Mouse (Mus musculus): ENCODE measurements around the gene Brpf3. TPM values are rescaled to one million over a fixed set of nuclear protein-coding genes. Genes with fewer than 3 reads are reported as not detected.
A peak's percentile ranks its signal among the peaks of the same experiment; 100 is the strongest.
"Not testable (repeated sequence)": the region's sequence is repeated elsewhere in the genome, so short reads cannot be mapped to it uniquely, and the experiment has no call there.

Brpf3 gene
- polyA plus RNA-seq, 1 experiment from 2014 or later: 6.8 TPM

DNA sequence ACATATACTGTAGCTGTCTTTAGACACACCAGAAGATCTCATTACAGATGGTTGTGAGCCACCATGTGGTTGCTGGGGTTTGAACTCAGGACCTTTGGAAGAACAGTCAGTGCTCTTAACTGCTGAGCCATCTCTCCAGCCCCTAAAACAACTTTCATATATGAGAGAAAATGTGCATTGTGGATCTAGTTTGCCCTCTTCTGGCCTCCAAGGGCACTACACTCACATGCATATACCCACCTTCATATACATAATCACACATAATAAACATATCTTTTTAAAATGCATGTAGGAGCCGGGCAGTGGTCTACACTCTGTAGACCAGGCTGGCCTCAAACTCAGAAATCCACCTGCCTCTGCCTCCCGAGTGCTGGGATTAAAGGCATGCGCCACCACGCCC lies 41.1 kb downstream of the Brpf3 start:
- WGBS: 92% methylated on average over 4 of the region's 4 CpGs
- H3K4me2 ChIP-seq (ENCODE audit: low read depth, low read length); H3K4me1 ChIP-seq (ENCODE audit: control insufficient read depth, insufficient read depth, low read length); H3K27me3 ChIP-seq (ENCODE audit: control insufficient read depth, insufficient read depth, low read length); H3K9me3 ChIP-seq (replicated peaks; ENCODE audit: control insufficient read depth, low read length); H3K27ac ChIP-seq (replicated peaks; ENCODE audit: low read depth, low read length); ATAC-seq (replicated peaks; ENCODE audit: insufficient number of reproducible peaks, low FRiP score, low TSS enrichment, low read depth); H3K4me3 ChIP-seq (ENCODE audit: low read depth, low read length); DNase-seq (ENCODE audit: low spot score); H3K9ac ChIP-seq (replicated peaks; ENCODE audit: low read length): not testable (repeated sequence)
- H3K36me3 ChIP-seq (replicated peaks; ENCODE audit: control insufficient read depth, insufficient read depth, low read depth, low read length): peaks cover 14% of the 10 kb centered on the region

GRCm38 (mm10) chr17:28843665-28844064 lies 42.8 kb downstream of the Brpf3 start:
- Histone ChIP-seq H3K4me1 (ENCODE audit: control insufficient read depth, insufficient read depth, low read length) (no peaks in the 10 kb centered on the region), H3K27ac (replicated peaks; ENCODE audit: low read depth, low read length) (no peak overlapping the region), H3K27me3 (ENCODE audit: control insufficient read depth, insufficient read depth, low read length) (no peaks in the 10 kb centered on the region), H3K9me3 (replicated peaks; ENCODE audit: control insufficient read depth, low read length) (no peaks in the 10 kb centered on the region), H3K4me3 (ENCODE audit: low read depth, low read length) (no peak overlapping the region), H3K4me2 (ENCODE audit: low read depth, low read length) (no peak overlapping the region), H3K36me3 (replicated peaks; ENCODE audit: control insufficient read depth, insufficient read depth, low read depth, low read length) (peaks cover 4% of the 10 kb centered on the region), H3K9ac (replicated peaks; ENCODE audit: low read length) (no peak overlapping the region)
- no peak for DNase-seq (ENCODE audit: low spot score)
- ATAC-seq (replicated peaks; ENCODE audit: insufficient number of reproducible peaks, low FRiP score, low TSS enrichment, low read depth): no peak
- 81% methylated on average over 5 of the region's 5 CpGs for WGBS

DNA sequence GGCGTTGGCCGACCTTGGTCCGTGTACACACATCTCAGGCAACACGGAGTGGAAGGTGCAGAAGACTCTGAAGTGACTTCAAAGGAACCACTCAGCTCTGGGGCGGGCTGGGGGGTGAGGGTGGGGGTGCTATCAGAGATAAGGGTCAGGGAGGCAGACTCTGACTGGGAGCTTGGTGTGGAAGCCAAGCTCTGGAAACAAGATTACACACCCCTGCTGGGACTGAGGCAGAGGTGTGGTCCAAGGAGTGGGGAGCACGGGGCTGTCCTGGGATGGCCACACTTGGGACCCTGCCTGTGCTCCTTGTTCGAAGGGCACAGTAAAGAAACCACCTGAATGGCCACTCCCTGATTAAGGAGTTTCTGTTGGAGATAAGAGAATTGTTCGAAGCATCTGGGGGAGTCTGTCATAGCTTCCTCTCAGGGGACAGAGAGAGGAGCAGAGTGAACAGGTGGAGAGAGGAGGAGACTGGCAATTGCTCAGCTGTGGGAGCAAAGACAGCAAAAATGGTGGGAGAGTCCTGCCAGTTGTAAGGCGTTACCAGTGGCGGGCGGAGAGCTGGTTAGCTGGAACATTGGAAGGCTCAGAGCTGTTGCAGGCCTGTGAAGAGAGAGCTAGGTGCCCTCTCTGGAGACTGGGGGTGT lies 46.2 kb downstream of the Brpf3 start:
- H3K27ac ChIP-seq (replicated peaks; ENCODE audit: low read depth, low read length): no peak overlapping the region
- DNase-seq (ENCODE audit: low spot score) (no peak), ATAC-seq (replicated peaks; ENCODE audit: insufficient number of reproducible peaks, low FRiP score, low TSS enrichment, low read depth) (no peak)
- no peak overlapping the region for H3K4me3 ChIP-seq (ENCODE audit: low read depth, low read length)
- no peaks in the 10 kb centered on the region for H3K27me3 ChIP-seq (ENCODE audit: control insufficient read depth, insufficient read depth, low read length)
- H3K36me3 ChIP-seq (replicated peaks; ENCODE audit: control insufficient read depth, insufficient read depth, low read depth, low read length): no peaks in the 10 kb centered on the region
- 64% methylated on average over 11 of the region's 11 CpGs for WGBS
- H3K4me2 ChIP-seq (ENCODE audit: low read depth, low read length): no peak overlapping the region
- no peaks in the 10 kb centered on the region for H3K4me1 ChIP-seq (ENCODE audit: control insufficient read depth, insufficient read depth, low read length)
- no peaks in the 10 kb centered on the region for H3K9me3 ChIP-seq (replicated peaks; ENCODE audit: control insufficient read depth, low read length)
- no peak overlapping the region for H3K9ac ChIP-seq (replicated peaks; ENCODE audit: low read length)

DNA sequence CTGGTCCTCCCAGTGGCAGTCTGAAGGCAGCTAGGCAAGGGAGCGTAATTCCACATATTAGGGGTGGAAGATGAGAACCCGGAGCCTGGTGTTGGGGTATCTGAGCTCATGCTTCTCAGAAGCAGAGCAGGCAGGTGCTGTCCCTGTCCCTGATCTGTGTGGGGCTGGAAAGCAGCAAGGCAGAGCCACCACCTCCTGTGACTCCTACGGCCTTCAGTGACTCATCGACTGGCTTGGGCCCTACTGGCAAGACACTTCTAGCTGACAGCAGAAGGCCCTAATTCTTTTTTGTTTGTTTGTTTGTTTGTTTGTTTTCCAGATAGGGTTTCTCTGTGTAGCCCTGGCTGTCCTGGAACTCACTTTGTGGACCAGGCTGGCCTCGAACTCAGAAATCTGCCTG lies 49.6 kb downstream of the Brpf3 start:
- Histone ChIP-seq H3K27ac (replicated peaks; ENCODE audit: low read depth, low read length) (no peak overlapping the region), H3K27me3 (ENCODE audit: control insufficient read depth, insufficient read depth, low read length) (no peaks in the 10 kb centered on the region), H3K9ac (replicated peaks; ENCODE audit: low read length) (no peak overlapping the region), H3K4me3 (ENCODE audit: low read depth, low read length) (no peak overlapping the region), H3K9me3 (replicated peaks; ENCODE audit: control insufficient read depth, low read length) (no peaks in the 10 kb centered on the region), H3K4me1 (ENCODE audit: control insufficient read depth, insufficient read depth, low read length) (no peaks in the 10 kb centered on the region), H3K36me3 (replicated peaks; ENCODE audit: control insufficient read depth, insufficient read depth, low read depth, low read length) (no peaks in the 10 kb centered on the region), H3K4me2 (ENCODE audit: low read depth, low read length) (no peak overlapping the region)
- DNase-seq (ENCODE audit: low spot score) (no peak), ATAC-seq (replicated peaks; ENCODE audit: insufficient number of reproducible peaks, low FRiP score, low TSS enrichment, low read depth) (no peak)
- 90% methylated on average over 5 of the region's 5 CpGs for WGBS

- Histone ChIP-seq H3K4me2 (ENCODE audit: low read depth, low read length) (no peak overlapping the region), H3K4me3 (ENCODE audit: low read depth, low read length) (no peak overlapping the region), H3K27me3 (ENCODE audit: control insufficient read depth, insufficient read depth, low read length) (no peaks in the 10 kb centered on the region), H3K4me1 (ENCODE audit: control insufficient read depth, insufficient read depth, low read length) (no peaks in the 10 kb centered on the region), H3K36me3 (replicated peaks; ENCODE audit: control insufficient read depth, insufficient read depth, low read depth, low read length) (no peaks in the 10 kb centered on the region), H3K27ac (replicated peaks; ENCODE audit: low read depth, low read length) (no peak overlapping the region), H3K9me3 (replicated peaks; ENCODE audit: control insufficient read depth, low read length) (no peaks in the 10 kb centered on the region), H3K9ac (replicated peaks; ENCODE audit: low read length) (no peak overlapping the region)
- 82% methylated on average over 7 of the region's 7 CpGs for WGBS
- DNase-seq (ENCODE audit: low spot score) (no peak), ATAC-seq (replicated peaks; ENCODE audit: insufficient number of reproducible peaks, low FRiP score, low TSS enrichment, low read depth) (no peak)
These were observed 53.5 kb downstream of the Brpf3 start for GRCm38 (mm10) chr17:28854377-28854776.

- no peaks in the 10 kb centered on the region for H3K27me3 ChIP-seq (ENCODE audit: control insufficient read depth, insufficient read depth, low read length)
- H3K4me1 ChIP-seq (ENCODE audit: control insufficient read depth, insufficient read depth, low read length): no peaks in the 10 kb centered on the region
- no peak overlapping the region for H3K4me2 ChIP-seq (ENCODE audit: low read depth, low read length)
- no peak overlapping the region for H3K4me3 ChIP-seq (ENCODE audit: low read depth, low read length)
- H3K36me3 ChIP-seq (replicated peaks; ENCODE audit: control insufficient read depth, insufficient read depth, low read depth, low read length): no peaks in the 10 kb centered on the region
- DNase-seq (ENCODE audit: low spot score) (no peak), ATAC-seq (replicated peaks; ENCODE audit: insufficient number of reproducible peaks, low FRiP score, low TSS enrichment, low read depth) (no peak)
- H3K9me3 ChIP-seq (replicated peaks; ENCODE audit: control insufficient read depth, low read length): no peaks in the 10 kb centered on the region
- no peak overlapping the region for H3K9ac ChIP-seq (replicated peaks; ENCODE audit: low read length)
- WGBS: 79% methylated on average over 9 of the region's 9 CpGs
- H3K27ac ChIP-seq (replicated peaks; ENCODE audit: low read depth, low read length): no peak overlapping the region
These were observed 54.4 kb downstream of the Brpf3 start for GRCm38 (mm10) chr17:28855166-28855885.

DNA sequence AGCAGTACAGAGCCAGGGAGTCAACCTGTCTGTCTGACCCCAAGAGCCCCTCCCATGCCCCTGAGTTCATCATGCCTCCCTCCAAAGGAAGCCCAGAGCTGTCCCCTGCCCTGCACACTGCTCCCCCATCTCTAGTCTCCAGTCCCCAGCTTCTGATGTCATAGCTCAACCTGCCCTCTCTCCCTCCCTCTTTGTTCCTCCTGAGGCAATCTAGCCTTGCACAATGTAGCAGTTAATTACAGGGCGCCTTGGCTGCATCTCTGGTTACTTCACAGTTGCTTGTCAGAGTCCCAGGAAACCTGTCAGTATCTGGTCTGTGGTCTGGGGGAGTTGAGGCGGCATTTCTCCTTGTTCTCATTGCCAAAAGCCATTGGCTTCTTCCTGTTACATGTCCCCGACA lies 55.1 kb downstream of the Brpf3 start:
- Histone ChIP-seq H3K27ac (replicated peaks; ENCODE audit: low read depth, low read length) (no peak overlapping the region), H3K4me2 (ENCODE audit: low read depth, low read length) (no peak overlapping the region), H3K9me3 (replicated peaks; ENCODE audit: control insufficient read depth, low read length) (no peaks in the 10 kb centered on the region), H3K9ac (replicated peaks; ENCODE audit: low read length) (no peak overlapping the region), H3K4me1 (ENCODE audit: control insufficient read depth, insufficient read depth, low read length) (no peaks in the 10 kb centered on the region), H3K36me3 (replicated peaks; ENCODE audit: control insufficient read depth, insufficient read depth, low read depth, low read length) (no peaks in the 10 kb centered on the region), H3K27me3 (ENCODE audit: control insufficient read depth, insufficient read depth, low read length) (no peaks in the 10 kb centered on the region), H3K4me3 (ENCODE audit: low read depth, low read length) (no peak overlapping the region)
- WGBS: 71% methylated on average over 3 of the region's 3 CpGs
- DNase-seq (ENCODE audit: low spot score) (peak; percentile 25), ATAC-seq (replicated peaks; ENCODE audit: insufficient number of reproducible peaks, low FRiP score, low TSS enrichment, low read depth) (no peak)

DNA sequence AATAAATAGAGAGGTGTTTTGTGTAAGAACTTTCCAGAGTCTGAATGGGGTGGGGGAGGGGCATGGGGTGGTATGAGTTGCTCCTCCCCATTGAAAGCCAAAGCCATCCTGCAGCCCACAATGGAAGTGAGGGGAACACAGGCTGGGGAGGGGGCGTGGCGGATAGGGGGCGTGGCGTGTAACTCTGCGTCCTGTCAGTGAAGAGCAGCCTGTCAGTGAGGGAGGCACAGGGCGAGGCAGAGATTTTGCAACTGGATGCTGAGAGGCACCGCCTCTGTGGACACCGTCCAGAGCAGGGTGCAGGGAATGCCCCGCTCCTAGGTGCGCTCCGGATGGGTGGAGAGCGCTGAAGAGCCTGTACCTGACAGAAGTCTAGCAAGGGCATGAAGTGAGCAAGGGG lies 57.3 kb downstream of the Brpf3 start, which contains the start of gene Pnpla1:
Gene Pnpla1, plus strand, starts transcription at position 207 of the 400 bp plus-strand sequence.
- Histone ChIP-seq H3K4me3 (ENCODE audit: low read depth, low read length) (no peak within 1 kb of the TSS), H3K36me3 (replicated peaks; ENCODE audit: control insufficient read depth, insufficient read depth, low read depth, low read length) (no peaks in the 10 kb centered on the region), H3K4me2 (ENCODE audit: low read depth, low read length) (no peak within 1 kb of the TSS), H3K27me3 (ENCODE audit: control insufficient read depth, insufficient read depth, low read length) (no peaks in the 10 kb centered on the region), H3K4me1 (ENCODE audit: control insufficient read depth, insufficient read depth, low read length) (no peaks in the 10 kb centered on the region), H3K9me3 (replicated peaks; ENCODE audit: control insufficient read depth, low read length) (no peaks in the 10 kb centered on the region), H3K27ac (replicated peaks; ENCODE audit: low read depth, low read length) (no peak within 1 kb of the TSS), H3K9ac (replicated peaks; ENCODE audit: low read length) (no peak within 1 kb of the TSS)
- peak; percentile 24 for DNase-seq (ENCODE audit: low spot score)
- no peak for ATAC-seq (replicated peaks; ENCODE audit: insufficient number of reproducible peaks, low FRiP score, low TSS enrichment, low read depth)
- 39% methylated on average over 12 of the region's 12 CpGs for WGBS
